Mouse (Mus musculus): ENCODE measurements around the gene Actn4. TPM values are rescaled to one million over a fixed set of nuclear protein-coding genes. Genes with fewer than 3 reads are reported as not detected.

The Actn4 gene
- polyA plus RNA-seq, 1 experiment = 66.0 TPM

- H3K27ac ChIP-seq (ENCODE audit: control insufficient read depth, insufficient read depth, low read depth, low read length, poor library complexity) = no peak overlapping the region
- H3K4me1 ChIP-seq (ENCODE audit: control insufficient read depth, insufficient read depth, low read length) = peaks cover under 1% of the 10 kb centered on the region; the same call in 1 of the 2 replicates
- 82% methylated on average over 4 of the region's 4 CpGs for WGBS
Measured at GRCm38 (mm10) chr7:28941542-28941941, 20.6 kb downstream of the Actn4 start.

GRCm38 (mm10) chr7:28941129-28941528 lies 21.0 kb downstream of the Actn4 start:
- TF ChIP-seq POLR2A (IDR thresholded peaks at IDR 0.05; ENCODE audit: borderline replicate concordance, control insufficient read depth, low read depth, low read length) = no peak
- TF ChIP-seq CTCF (IDR thresholded peaks at IDR 0.05; ENCODE audit: control insufficient read depth, insufficient read depth, low read length) = no peak
- WGBS = 81% methylated on average over 4 of the region's 4 CpGs
- no peak overlapping the region for H3K4me3 ChIP-seq (replicated peaks; ENCODE audit: control insufficient read depth, low read depth, low read length)
- H3K4me1 ChIP-seq (ENCODE audit: control insufficient read depth, insufficient read depth, low read length) = no peaks in the 10 kb centered on the region; the same call in 1 of the 2 replicates
- H3K27ac ChIP-seq (ENCODE audit: control insufficient read depth, insufficient read depth, low read depth, low read length, poor library complexity) = no peak overlapping the region

More at GRCm38 (mm10) chr7:28941542-28941941, 20.6 kb downstream of the Actn4 start:
- TF ChIP-seq CTCF (IDR thresholded peaks at IDR 0.05; ENCODE audit: control insufficient read depth, insufficient read depth, low read length) = no peak
- TF ChIP-seq POLR2A (IDR thresholded peaks at IDR 0.05; ENCODE audit: borderline replicate concordance, control insufficient read depth, low read depth, low read length) = no peak
- no peak overlapping the region for H3K4me3 ChIP-seq (replicated peaks; ENCODE audit: control insufficient read depth, low read depth, low read length)

GRCm38 (mm10) chr7:28939418-28940183 lies 22.5 kb downstream of the Actn4 start:
- WGBS = 90% methylated on average over 7 of the region's 7 CpGs
- H3K4me3 ChIP-seq (replicated peaks; ENCODE audit: control insufficient read depth, low read depth, low read length) = no peak overlapping the region
- H3K27ac ChIP-seq (ENCODE audit: control insufficient read depth, insufficient read depth, low read depth, low read length, poor library complexity) = no peak overlapping the region
- TF ChIP-seq CTCF (IDR thresholded peaks at IDR 0.05; ENCODE audit: control insufficient read depth, insufficient read depth, low read length) (no peak), POLR2A (IDR thresholded peaks at IDR 0.05; ENCODE audit: borderline replicate concordance, control insufficient read depth, low read depth, low read length) (no peak)
- H3K4me1 ChIP-seq (ENCODE audit: control insufficient read depth, insufficient read depth, low read length) = no peaks in the 10 kb centered on the region; the same call in 1 of the 2 replicates

GRCm38 (mm10) chr7:28938654-28939053 lies 23.5 kb downstream of the Actn4 start:
- 67% methylated on average over 4 of the region's 4 CpGs for WGBS
- no peak overlapping the region for H3K27ac ChIP-seq (ENCODE audit: control insufficient read depth, insufficient read depth, low read depth, low read length, poor library complexity)
- no peaks in the 10 kb centered on the region; the same call in 1 of the 2 replicates for H3K4me1 ChIP-seq (ENCODE audit: control insufficient read depth, insufficient read depth, low read length)
- no peak overlapping the region for H3K4me3 ChIP-seq (replicated peaks; ENCODE audit: control insufficient read depth, low read depth, low read length)
- TF ChIP-seq POLR2A (IDR thresholded peaks at IDR 0.05; ENCODE audit: borderline replicate concordance, control insufficient read depth, low read depth, low read length) = no peak
- TF ChIP-seq CTCF (IDR thresholded peaks at IDR 0.05; ENCODE audit: control insufficient read depth, insufficient read depth, low read length) = no peak

GRCm38 (mm10) chr7:28936787-28937186 lies 25.4 kb downstream of the Actn4 start:
- WGBS = 67% methylated on average over 4 of the region's 4 CpGs
- Histone ChIP-seq H3K4me1 (ENCODE audit: control insufficient read depth, insufficient read depth, low read length) (no peaks in the 10 kb centered on the region; the same call in 1 of the 2 replicates), H3K4me3 (replicated peaks; ENCODE audit: control insufficient read depth, low read depth, low read length) (no peak overlapping the region), H3K27ac (ENCODE audit: control insufficient read depth, insufficient read depth, low read depth, low read length, poor library complexity) (no peak overlapping the region)
- TF ChIP-seq POLR2A (IDR thresholded peaks at IDR 0.05; ENCODE audit: borderline replicate concordance, control insufficient read depth, low read depth, low read length) (no peak), CTCF (IDR thresholded peaks at IDR 0.05; ENCODE audit: control insufficient read depth, insufficient read depth, low read length) (no peak)

GRCm38 (mm10) chr7:28933825-28934224 lies 28.3 kb downstream of the Actn4 start:
- no peak overlapping the region for H3K4me3 ChIP-seq (replicated peaks; ENCODE audit: control insufficient read depth, low read depth, low read length)
- no peak for TF ChIP-seq CTCF (IDR thresholded peaks at IDR 0.05; ENCODE audit: control insufficient read depth, insufficient read depth, low read length)
- TF ChIP-seq POLR2A (IDR thresholded peaks at IDR 0.05; ENCODE audit: borderline replicate concordance, control insufficient read depth, low read depth, low read length) = no peak
- H3K27ac ChIP-seq (ENCODE audit: control insufficient read depth, insufficient read depth, low read depth, low read length, poor library complexity) = no peak overlapping the region
- 91% methylated on average over 2 of the region's 2 CpGs for WGBS
- no peaks in the 10 kb centered on the region; the same call in 1 of the 2 replicates for H3K4me1 ChIP-seq (ENCODE audit: control insufficient read depth, insufficient read depth, low read length)

- H3K27ac ChIP-seq (ENCODE audit: control insufficient read depth, insufficient read depth, low read depth, low read length, poor library complexity) = no peak overlapping the region
- TF ChIP-seq POLR2A (IDR thresholded peaks at IDR 0.05; ENCODE audit: borderline replicate concordance, control insufficient read depth, low read depth, low read length) (no peak), CTCF (IDR thresholded peaks at IDR 0.05; ENCODE audit: control insufficient read depth, insufficient read depth, low read length) (no peak)
- no peak overlapping the region for H3K4me3 ChIP-seq (replicated peaks; ENCODE audit: control insufficient read depth, low read depth, low read length)
- no peaks in the 10 kb centered on the region; the same call in 1 of the 2 replicates for H3K4me1 ChIP-seq (ENCODE audit: control insufficient read depth, insufficient read depth, low read length)
- WGBS = 67% methylated on average over 6 of the region's 6 CpGs
Measured at GRCm38 (mm10) chr7:28932421-28933041, 29.6 kb downstream of the Actn4 start.

GRCm38 (mm10) chr7:28931695-28932039 lies 30.5 kb downstream of the Actn4 start:
- Histone ChIP-seq H3K27ac (ENCODE audit: control insufficient read depth, insufficient read depth, low read depth, low read length, poor library complexity) (no peak overlapping the region), H3K4me3 (replicated peaks; ENCODE audit: control insufficient read depth, low read depth, low read length) (no peak overlapping the region), H3K4me1 (ENCODE audit: control insufficient read depth, insufficient read depth, low read length) (no peaks in the 10 kb centered on the region; the same call in 1 of the 2 replicates)
- 86% methylated on average over 4 of the region's 4 CpGs for WGBS
- no peak for TF ChIP-seq POLR2A (IDR thresholded peaks at IDR 0.05; ENCODE audit: borderline replicate concordance, control insufficient read depth, low read depth, low read length)
- no peak for TF ChIP-seq CTCF (IDR thresholded peaks at IDR 0.05; ENCODE audit: control insufficient read depth, insufficient read depth, low read length)
